In the genomic region with DNA sequence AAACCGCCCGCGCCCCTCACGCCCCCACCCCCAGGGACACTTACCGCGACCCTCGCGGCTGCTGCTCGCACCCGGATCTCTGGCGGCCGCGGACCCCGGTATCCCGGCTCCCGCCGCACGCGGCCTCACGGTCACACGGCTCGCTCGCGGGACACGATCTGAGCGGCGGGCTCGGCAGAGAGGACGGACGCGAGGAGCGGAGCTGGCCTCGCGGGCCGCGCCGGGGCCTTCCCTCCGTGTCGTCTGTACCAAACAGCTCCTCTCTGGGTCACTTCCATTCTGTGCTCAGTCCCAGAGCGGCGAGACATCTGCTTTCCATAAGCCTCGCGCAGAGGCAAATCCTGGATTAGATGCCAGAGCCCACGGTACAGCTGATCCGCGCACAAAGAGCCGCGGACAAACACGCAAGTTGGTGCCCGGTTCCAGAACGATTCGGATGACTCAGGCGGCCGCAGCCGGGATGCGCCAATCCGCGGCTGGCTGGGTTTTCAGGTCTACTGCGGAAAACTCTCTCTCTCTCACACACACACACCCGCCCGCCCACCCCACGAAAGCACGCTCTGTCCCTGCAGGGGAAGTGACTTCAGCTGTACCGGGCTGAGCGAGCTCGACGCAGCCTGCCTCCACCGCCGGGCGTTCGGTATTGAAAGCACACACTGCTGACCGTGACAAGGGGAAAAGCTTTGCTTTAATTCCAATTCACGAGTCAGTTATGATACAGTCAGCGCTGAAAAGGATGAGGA, we compare ENCODE assay signal across 8 mouse cellular contexts. TPM values are rescaled to one million over a fixed set of nuclear protein-coding genes. Genes with fewer than 3 reads are reported as not detected.
DNase-seq lines count a peak whose midpoint lies in the region; ATAC-seq and TF ChIP-seq lines count a peak whose summit lies in the region.

No protein-coding gene starts in this region.

- H3K36me3 ChIP-seq in forebrain, embryonic 11.5 days (ENCODE audit: control insufficient read depth, insufficient read depth, low read length): no peaks in the 10 kb centered on the region
- H3K36me3 ChIP-seq in heart, embryonic 15.5 days: no peaks in the 10 kb centered on the region
- no peaks in the 10 kb centered on the region for H3K36me3 ChIP-seq in liver, embryonic 13.5 days
- no peaks in the 10 kb centered on the region for H3K36me3 ChIP-seq in stomach, embryonic 16.5 days (ENCODE audit: control insufficient read depth, insufficient read depth, low read length)

- peaks cover 14% of the 10 kb centered on the region for H3K4me1 ChIP-seq in forebrain, embryonic 11.5 days (replicated peaks; ENCODE audit: control insufficient read depth, insufficient read depth, low read length)
- H3K4me1 ChIP-seq in heart, embryonic 15.5 days (replicated peaks): peaks cover 9% of the 10 kb centered on the region
- H3K4me1 ChIP-seq in liver, embryonic 13.5 days (replicated peaks): peaks cover 40% of the 10 kb centered on the region
- H3K4me1 ChIP-seq in stomach, embryonic 16.5 days (ENCODE audit: control insufficient read depth, insufficient read depth, low read length): peaks cover 32% of the 10 kb centered on the region

- DNase-seq in CD4-positive, CD25-positive, alpha-beta regulatory T cell, adult 2 months (ENCODE audit: low read depth, low spot score): peak; percentile 69
- DNase-seq in brain, embryonic 14.5 days (ENCODE audit: low read depth): peak; percentile 82
- DNase-seq in forebrain, embryonic 11.5 days (ENCODE audit: low spot score): peak; percentile 82
- DNase-seq in kidney, postnatal 25 days: peak; percentile 69 to 84
- DNase-seq in liver, embryonic 13.5 days: no peak
- peak; percentile 6 to 28 for DNase-seq in natural killer cell, adult 2 months (ENCODE audit: low spot score in 2 of 2)

- TF ChIP-seq CTCF in brain, embryonic 14.5 days (IDR thresholded peaks at IDR 0.05; ENCODE audit: borderline replicate concordance, extremely low read depth, insufficient read depth, insufficient read length): no peak

- 0 out of 2 replicates have a peak overlapping the region, but pooled peaks have one; percentile 31 for H3K27ac ChIP-seq in forebrain, embryonic 11.5 days (ENCODE audit: low read depth, low read length)
- peak overlapping the region; percentile 54 for H3K27ac ChIP-seq in heart, embryonic 15.5 days
- no peak overlapping the region for H3K27ac ChIP-seq in liver, embryonic 13.5 days
- peak overlapping the region; percentile 86 for H3K27ac ChIP-seq in stomach, embryonic 16.5 days (ENCODE audit: low read length)

- H3K27me3 ChIP-seq in forebrain, embryonic 11.5 days (ENCODE audit: control insufficient read depth, insufficient read depth, low read length): peaks cover 4% of the 10 kb centered on the region; the same call in 1 of the 2 replicates
- peaks cover 17% of the 10 kb centered on the region; the same call in 1 of the 2 replicates for H3K27me3 ChIP-seq in heart, embryonic 15.5 days
- peaks cover 63% of the 10 kb centered on the region for H3K27me3 ChIP-seq in liver, embryonic 13.5 days
- no peaks in the 10 kb centered on the region for H3K27me3 ChIP-seq in stomach, embryonic 16.5 days (ENCODE audit: control insufficient read depth, insufficient read depth, low read length)

- H3K4me2 ChIP-seq in forebrain, embryonic 11.5 days (ENCODE audit: low read depth, low read length, severe bottlenecking): peak overlapping the region; percentile 100
- peak overlapping the region; percentile 92 for H3K4me2 ChIP-seq in heart, embryonic 15.5 days
- peak overlapping the region; percentile 87 for H3K4me2 ChIP-seq in liver, embryonic 13.5 days
- peak overlapping the region; percentile 97 for H3K4me2 ChIP-seq in stomach, embryonic 16.5 days (ENCODE audit: low read depth, low read length)

- peak; percentile 14; the same call in 1 of the 2 replicates for TF ChIP-seq POLR2A in brain, embryonic 14.5 days (IDR thresholded peaks at IDR 0.05; ENCODE audit: borderline replicate concordance, extremely low read depth, insufficient read depth, insufficient read length, poor library complexity, severe bottlenecking)

- H3K9ac ChIP-seq in forebrain, embryonic 11.5 days (ENCODE audit: low read length): peak overlapping the region; percentile 84
- peak overlapping the region; percentile 69 for H3K9ac ChIP-seq in heart, embryonic 15.5 days
- H3K9ac ChIP-seq in liver, embryonic 13.5 days: peak overlapping the region; percentile 65
- peak overlapping the region; percentile 89 for H3K9ac ChIP-seq in stomach, embryonic 16.5 days (ENCODE audit: low read length)

- WGBS in forebrain, embryonic 11.5 days: under 1% methylated on average over 72 of the region's 74 CpGs
- WGBS in heart, embryonic 15.5 days: under 1% methylated on average over 74 of the region's 74 CpGs
- WGBS in liver, embryonic 13.5 days (ENCODE audit: insufficient replicate concordance): under 1% methylated on average over 74 of the region's 74 CpGs
- WGBS in stomach, embryonic 16.5 days: under 1% methylated on average over 72 of the region's 74 CpGs

- ATAC-seq in forebrain, embryonic 11.5 days (replicated peaks; ENCODE audit: low FRiP score): peak; percentile 79
- ATAC-seq in heart, embryonic 15.5 days (replicated peaks; ENCODE audit: insufficient number of reproducible peaks, insufficient read depth, low FRiP score, low read depth): peak; percentile 74
- ATAC-seq in liver, embryonic 13.5 days (ENCODE audit: low read depth): peak; percentile 57; the same call in 1 of the 2 replicates
- peak; percentile 81 for ATAC-seq in stomach, embryonic 16.5 days (ENCODE audit: insufficient read depth, low FRiP score)

- peak overlapping the region; percentile 56 for H3K4me3 ChIP-seq in forebrain, embryonic 11.5 days (ENCODE audit: low read depth, low read length)
- H3K4me3 ChIP-seq in heart, embryonic 15.5 days: peak overlapping the region; percentile 63
- peak overlapping the region; percentile 61 for H3K4me3 ChIP-seq in liver, embryonic 13.5 days (replicated peaks)
- peak overlapping the region; percentile 72 for H3K4me3 ChIP-seq in stomach, embryonic 16.5 days (replicated peaks; ENCODE audit: low read length)

- no peaks in the 10 kb centered on the region for H3K9me3 ChIP-seq in forebrain, embryonic 11.5 days (ENCODE audit: control insufficient read depth, low read length)
- H3K9me3 ChIP-seq in heart, embryonic 15.5 days (replicated peaks): no peaks in the 10 kb centered on the region
- no peaks in the 10 kb centered on the region for H3K9me3 ChIP-seq in liver, embryonic 13.5 days (replicated peaks)
- no peaks in the 10 kb centered on the region for H3K9me3 ChIP-seq in stomach, embryonic 16.5 days (replicated peaks; ENCODE audit: control insufficient read depth, low read length)

RNA-seq across cellular contexts. Expression of gene Trim2, which starts 47.2 kb away (rescaled TPM):
- 102 and 118 TPM in 2 replicates for polyA plus RNA-seq in brain, embryonic 14.5 days (2012; rRNA removed)
- 63.0 and 70.3 TPM in 2 replicates for polyA plus RNA-seq in forebrain, embryonic 11.5 days (2014; fragmentation: Nextera tagmentation; extraction: Ambion mirVana)
- 7.9 and 11.9 TPM in 2 replicates for polyA plus RNA-seq in heart, embryonic 15.5 days (2015; fragmentation: Nextera tagmentation; extraction: Ambion mirVana)
- polyA plus RNA-seq in liver, embryonic 13.5 days (2015; fragmentation: Nextera tagmentation; extraction: Ambion mirVana): 3.9 and 4.8 TPM in 2 replicates
- 33.4 and 39.9 TPM in 2 replicates for polyA plus RNA-seq in stomach, embryonic 16.5 days (2015; fragmentation: Nextera tagmentation; extraction: Ambion mirVana)
